20 mouse cellular contexts compared by ENCODE assay signal in genomic region chr1:40547064-40547572, GRCm38 (mm10). TPM values are rescaled to one million over a fixed set of nuclear protein-coding genes. Genes with fewer than 3 reads are reported as not detected.
DNase-seq lines count a peak whose midpoint lies in the region; ATAC-seq lines count a peak whose summit lies in the region.
"Had no signal": no experiment of that assay in that cellular context is flagged by ENCODE, and none has a peak within 500 bp of the region (broad histone marks: within the 10 kb centered on the region; RNA-seq: fewer than 3 reads in every experiment).

No protein-coding gene starts in this region.

- H3K9ac ChIP-seq in forebrain, embryonic 12.5 days: no peak overlapping the region
- H3K9ac ChIP-seq in hindbrain, embryonic 14.5 days: no peak overlapping the region
- H3K9ac ChIP-seq in neural tube, embryonic 13.5 days: no peak overlapping the region
- H3K9ac ChIP-seq: heart, embryonic 12.5 days; kidney, embryonic 15.5 days; limb, embryonic 15.5 days had no signal

- H3K4me1 ChIP-seq in forebrain, embryonic 12.5 days: peaks cover 8% of the 10 kb centered on the region
- peaks cover 9% of the 10 kb centered on the region for H3K4me1 ChIP-seq in forebrain, embryonic 10.5 days
- H3K4me1 ChIP-seq in hindbrain, embryonic 14.5 days (replicated peaks; ENCODE audit: control insufficient read depth, insufficient read depth, low read length): 0 out of 2 replicates have a peak, but pooled peaks cover 3% of the 10 kb centered on the region
- H3K4me1 ChIP-seq in neural tube, embryonic 13.5 days (replicated peaks): peaks cover 21% of the 10 kb centered on the region
- H3K4me1 ChIP-seq: heart, embryonic 12.5 days; kidney, embryonic 15.5 days; limb, embryonic 15.5 days had no signal

- no peak overlapping the region for H3K4me3 ChIP-seq in forebrain, embryonic 12.5 days (replicated peaks)
- H3K4me3 ChIP-seq in forebrain, embryonic 10.5 days: no peak overlapping the region
- no peak overlapping the region for H3K4me3 ChIP-seq in hindbrain, embryonic 14.5 days (replicated peaks; ENCODE audit: low read length)
- H3K4me3 ChIP-seq in neural tube, embryonic 13.5 days: no peak overlapping the region
- H3K4me3 ChIP-seq: heart, embryonic 12.5 days; kidney, embryonic 15.5 days; limb, embryonic 15.5 days had no signal

- no peaks in the 10 kb centered on the region for H3K9me3 ChIP-seq in forebrain, embryonic 12.5 days
- no peaks in the 10 kb centered on the region for H3K9me3 ChIP-seq in forebrain, embryonic 10.5 days
- H3K9me3 ChIP-seq in hindbrain, embryonic 14.5 days (ENCODE audit: control insufficient read depth, low read length): no peaks in the 10 kb centered on the region
- no peaks in the 10 kb centered on the region for H3K9me3 ChIP-seq in neural tube, embryonic 13.5 days
- H3K9me3 ChIP-seq: heart, embryonic 12.5 days; kidney, embryonic 15.5 days; limb, embryonic 15.5 days had no signal

- H3K36me3 ChIP-seq in forebrain, embryonic 12.5 days (replicated peaks): no peaks in the 10 kb centered on the region
- no peaks in the 10 kb centered on the region for H3K36me3 ChIP-seq in forebrain, embryonic 10.5 days (replicated peaks)
- no peaks in the 10 kb centered on the region for H3K36me3 ChIP-seq in hindbrain, embryonic 14.5 days (replicated peaks; ENCODE audit: control insufficient read depth, insufficient read depth)
- H3K36me3 ChIP-seq in neural tube, embryonic 13.5 days: no peaks in the 10 kb centered on the region
- H3K36me3 ChIP-seq: heart, embryonic 12.5 days; kidney, embryonic 15.5 days; limb, embryonic 15.5 days had no signal

- no peaks in the 10 kb centered on the region for H3K27me3 ChIP-seq in forebrain, embryonic 12.5 days
- no peaks in the 10 kb centered on the region for H3K27me3 ChIP-seq in forebrain, embryonic 10.5 days (ENCODE audit: poor library complexity, severe bottlenecking)
- no peaks in the 10 kb centered on the region for H3K27me3 ChIP-seq in hindbrain, embryonic 14.5 days (ENCODE audit: control insufficient read depth, insufficient read depth, low read length)
- H3K27me3 ChIP-seq in neural tube, embryonic 13.5 days: no peaks in the 10 kb centered on the region
- H3K27me3 ChIP-seq: CH12.LX; heart, embryonic 12.5 days; kidney, embryonic 15.5 days; limb, embryonic 15.5 days had no signal

- peak; percentile 75 for ATAC-seq in forebrain, embryonic 12.5 days (ENCODE audit: low FRiP score)
- ATAC-seq in hindbrain, embryonic 14.5 days (ENCODE audit: low FRiP score): peak; percentile 69; the same call in 1 of the 2 replicates
- peak; percentile 86 for ATAC-seq in neural tube, embryonic 13.5 days (ENCODE audit: low read depth)

- no peak overlapping the region for H3K4me2 ChIP-seq in forebrain, embryonic 12.5 days
- H3K4me2 ChIP-seq in hindbrain, embryonic 14.5 days (replicated peaks): peak overlapping the region; percentile 18; the same call in 1 of the 2 replicates
- peak overlapping the region; percentile 30 for H3K4me2 ChIP-seq in neural tube, embryonic 13.5 days
- H3K4me2 ChIP-seq: heart, embryonic 12.5 days; kidney, embryonic 15.5 days; limb, embryonic 15.5 days had no signal

- no peak for DNase-seq in forebrain, embryonic 10.5 days (ENCODE audit: extremely low spot score, low spot score)
- DNase-seq in brain, adult 2 months (ENCODE audit: low read depth, low spot score): peak; percentile 3
- DNase-seq in hindbrain, embryonic 14.5 days (ENCODE audit: low spot score): no peak
- no peak for DNase-seq in cerebellum, adult 11-12 months
- no peak for DNase-seq in spleen, postnatal 10 days (ENCODE audit: low spot score in 2 of 2)
- DNase-seq in adrenal gland, postnatal 36 days: no peak
- DNase-seq: adrenal gland, adult 8-10 months; lung, postnatal 10 days; right cerebral cortex, postnatal 25 days; thymus, postnatal 4 days had no signal

- 63% methylated on average over 11 of the region's 11 CpGs for WGBS in forebrain, embryonic 12.5 days
- 78% methylated on average over 11 of the region's 11 CpGs for WGBS in forebrain, embryonic 10.5 days
- WGBS in hindbrain, embryonic 14.5 days: 47% methylated on average over 11 of the region's 11 CpGs
- 40% methylated on average over 11 of the region's 11 CpGs for WGBS in neural tube, embryonic 13.5 days

- 0 out of 2 replicates have a peak overlapping the region, but pooled peaks have one; percentile 31 for H3K27ac ChIP-seq in forebrain, embryonic 12.5 days
- H3K27ac ChIP-seq in forebrain, embryonic 10.5 days: no peak overlapping the region
- no peak overlapping the region; the same call in 1 of the 2 replicates for H3K27ac ChIP-seq in hindbrain, embryonic 14.5 days
- H3K27ac ChIP-seq in neural tube, embryonic 13.5 days (replicated peaks): peak overlapping the region; percentile 14
- H3K27ac ChIP-seq: kidney, embryonic 15.5 days; limb, embryonic 15.5 days had no signal

RNA-seq across cellular contexts. Expression of gene Il18rap, which starts 32.0 kb away (rescaled TPM):
- polyA plus RNA-seq in forebrain, embryonic 12.5 days (2016; fragmentation: Nextera tagmentation; extraction: Ambion mirVana): 0.40 and 0.45 TPM in 2 replicates
- 0.22 and 0.38 TPM in 2 replicates for polyA plus RNA-seq in forebrain, embryonic 10.5 days (2016; fragmentation: Nextera tagmentation; extraction: Ambion mirVana)
- polyA plus RNA-seq in hindbrain, embryonic 14.5 days (2014; fragmentation: Nextera tagmentation; extraction: Ambion mirVana): 0.04 and 0.13 TPM in 2 replicates
- 0.10 TPM in 1 of 2 replicates, not detected in the other for polyA plus RNA-seq in neural tube, embryonic 13.5 days (2015; fragmentation: Nextera tagmentation; extraction: Ambion mirVana)
- under 1 TPM in 1 of 2 experiments, not detected in 1; 0.20 TPM for total RNA-seq in adrenal gland, postnatal 36 days (2021)
- total RNA-seq: left cerebral cortex, postnatal 25 days had no signal
- polyA plus RNA-seq: testis, adult 2 months had no signal

RNA-seq across cellular contexts. Expression of gene Slc9a4, which starts 32.8 kb away (rescaled TPM):
- not detected in 2 replicates for polyA plus RNA-seq in forebrain, embryonic 12.5 days (2016; fragmentation: Nextera tagmentation; extraction: Ambion mirVana)
- not detected in 2 replicates for polyA plus RNA-seq in forebrain, embryonic 10.5 days (2016; fragmentation: Nextera tagmentation; extraction: Ambion mirVana)
- 0.39 TPM in 1 of 2 replicates, not detected in the other for polyA plus RNA-seq in hindbrain, embryonic 14.5 days (2014; fragmentation: Nextera tagmentation; extraction: Ambion mirVana)
- polyA plus RNA-seq in neural tube, embryonic 13.5 days (2015; fragmentation: Nextera tagmentation; extraction: Ambion mirVana): 0.04 TPM in 1 of 2 replicates, not detected in the other
- total RNA-seq in adrenal gland, postnatal 36 days (2021): not detected
- total RNA-seq: adrenal gland, adult 8-10 months; heart, postnatal 25 days had no signal
- polyA plus RNA-seq: heart, embryonic 12.5 days; limb, embryonic 15.5 days; liver, embryonic 16.5 days had no signal

Comparison
In these comparisons a context has a peak if more than half of its experiments do, and no peak if none do; other contexts are left out.
1. H3K27ac ChIP-seq: peak in forebrain, embryonic 12.5 days (single experiment) and neural tube, embryonic 13.5 days (single experiment); none in forebrain, embryonic 10.5 days (single experiment) and hindbrain, embryonic 14.5 days (single experiment).
2. Peak in every context shown above with its lines, with median percentiles within 50 percentile points of each other: ATAC-seq.